In genomic region chr2:155207419-155207818, GRCm38 (mm10) we compare ENCODE assay signal across 7 mouse cellular contexts.
DNase-seq lines count a peak whose midpoint lies in the region.

No protein-coding gene starts in this region.

- DNase-seq in kidney, adult 9 months = peak; percentile 32
- DNase-seq in kidney, adult 11 months = no peak
- peak; percentile 41 for DNase-seq in MN1 (ENCODE audit: low spot score)
- DNase-seq in brain, adult 2 months (ENCODE audit: low read depth, low spot score) = peak; percentile 64
- DNase-seq in kidney, postnatal 36 days = peak; percentile 16 to 43
- DNase-seq in thymus, postnatal 25 days = peak; percentile 15
- no peak for DNase-seq in left cerebral cortex, adult 9 months (ENCODE audit: low spot score in 2 of 2)

Comparison
In these comparisons a context has a peak if more than half of its experiments do, and no peak if none do; other contexts are left out.
1. DNase-seq: peak in kidney, adult 9 months (single experiment), MN1 (single experiment), brain, adult 2 months (single experiment), kidney, postnatal 36 days (2 of 2) and thymus, postnatal 25 days (single experiment); none in kidney, adult 11 months (single experiment) and left cerebral cortex, adult 9 months (0 of 2).